Mouse (Mus musculus) heart, embryonic 11.5 days (tissue): ENCODE data around the gene Rae1. TPM values are rescaled to one million over a fixed set of nuclear protein-coding genes. Genes with fewer than 3 reads are reported as not detected.

Experiments
- ATAC-seq: fragments of 200-750 bp; cut with Nextera tagmentation; replicated peaks from 2 replicates; pipeline ENCODE4 v1.8.0; 2017; ENCODE audit warnings: moderate library complexity; ENCODE audit not compliant: insufficient number of reproducible peaks, low FRiP score, low TSS enrichment
- H3K27ac ChIP-seq: fragments of 300-500 bp; sonication (generic); 2 replicates; pipeline ENCODE4 v1.5.1; 2014; ENCODE audit warnings: mild to moderate bottlenecking, low read depth, low read length
- H3K27me3 ChIP-seq: fragments of 300-500 bp; sonication (generic); 2 replicates; pipeline ENCODE4 v1.6.1; 2014; ENCODE audit warnings: mild to moderate bottlenecking, low read length, mixed read lengths; ENCODE audit not compliant: control insufficient read depth, insufficient read depth
- H3K36me3 ChIP-seq: fragments of 300-500 bp; sonication (generic); 2 replicates; pipeline ENCODE4 v1.6.1; 2014; ENCODE audit warnings: mild to moderate bottlenecking, low read length, moderate library complexity, mixed read lengths; ENCODE audit not compliant: control insufficient read depth, insufficient read depth
- H3K4me1 ChIP-seq: fragments of 300-500 bp; sonication (generic); 2 replicates; pipeline ENCODE4 v1.6.1; 2014; ENCODE audit warnings: low read length; ENCODE audit not compliant: control insufficient read depth, insufficient read depth
- H3K4me2 ChIP-seq: fragments of 300-500 bp; sonication (generic); 2 replicates; pipeline ENCODE4 v1.6.1; 2014; ENCODE audit warnings: mild to moderate bottlenecking, moderate library complexity
- H3K4me3 ChIP-seq: fragments of 300-500 bp; sonication (generic); 2 replicates; pipeline ENCODE4 v1.5.1; 2014; ENCODE audit warnings: low read depth, low read length
- H3K9ac ChIP-seq: fragments of 300-500 bp; sonication (generic); 2 replicates; pipeline ENCODE4 v1.6.1; 2014; ENCODE audit warnings: mild to moderate bottlenecking, low read depth, low read length, moderate library complexity
- H3K9me3 ChIP-seq: fragments of 300-500 bp; sonication (generic); replicated peaks from 2 replicates; pipeline ENCODE4 v1.6.1; 2016; ENCODE audit warnings: low read length; ENCODE audit not compliant: control insufficient read depth
- WGBS: fragments of 180-500 bp; shearing (Covaris S2); extraction: QIAGEN DNeasy Blood & Tissue Kit; methylation state at CpG from one replicate; pipeline ENCODE4 v1.1.7; 2014; ENCODE audit not compliant: insufficient replicate concordance; 5-methylcytosine and 5-hydroxymethylcytosine counted together
- polyA plus RNA-seq: library from polyadenylated mRNA; unstranded; fragments of >200 nt; fragmentation: Nextera tagmentation; extraction: Ambion mirVana; gene quantifications from 2 replicates; pipeline ENCODE4 v1.2.1, GENCODE M21; 2014

Gene Rae1
- polyA plus RNA-seq, 1 experiment from 2014 or later = 114 TPM

GRCm38 (mm10) chr2:172978131-172978633 is 21.7 kb upstream of the Rae1 start:
- no peak overlapping the region for H3K27ac ChIP-seq
- H3K4me2 ChIP-seq = no peak overlapping the region
- no peak for ATAC-seq
- no peak overlapping the region for H3K4me3 ChIP-seq
- peaks cover 21% of the 10 kb centered on the region for H3K4me1 ChIP-seq
- H3K9ac ChIP-seq = no peak overlapping the region
- H3K36me3 ChIP-seq = no peaks in the 10 kb centered on the region
- 57% methylated on average over 4 of the region's 4 CpGs for WGBS
- no peaks in the 10 kb centered on the region for H3K27me3 ChIP-seq
- H3K9me3 ChIP-seq = no peaks in the 10 kb centered on the region

- no peak overlapping the region for H3K9ac ChIP-seq
- WGBS = 85% methylated on average over 42 of the region's 43 CpGs
- H3K4me2 ChIP-seq = no peak overlapping the region
- H3K36me3 ChIP-seq = no peaks in the 10 kb centered on the region
- peaks cover 23% of the 10 kb centered on the region for H3K4me1 ChIP-seq
- ATAC-seq = no peak
- H3K9me3 ChIP-seq = no peaks in the 10 kb centered on the region
- H3K27me3 ChIP-seq = no peaks in the 10 kb centered on the region
- no peak overlapping the region for H3K4me3 ChIP-seq
- H3K27ac ChIP-seq = no peak overlapping the region
These were observed 20.1 kb upstream of the Rae1 start for GRCm38 (mm10) chr2:172979666-172980345.

GRCm38 (mm10) chr2:172982776-172983561 is 16.9 kb upstream of the Rae1 start:
- Histone ChIP-seq H3K9me3 (no peaks in the 10 kb centered on the region), H3K9ac (no peak overlapping the region), H3K27me3 (no peaks in the 10 kb centered on the region), H3K4me3 (no peak overlapping the region), H3K27ac (no peak overlapping the region), H3K4me1 (peaks cover 8% of the 10 kb centered on the region), H3K36me3 (no peaks in the 10 kb centered on the region), H3K4me2 (no peak overlapping the region)
- 30% methylated on average over 9 of the region's 9 CpGs for whole genome bisulfite sequencing
- ATAC-seq = no peak

GRCm38 (mm10) chr2:172990161-172990560 is 9.8 kb upstream of the Rae1 start:
- H3K27ac ChIP-seq = no peak overlapping the region
- ATAC-seq = no peak
- no peaks in the 10 kb centered on the region for H3K9me3 ChIP-seq
- WGBS = 68% methylated on average over 6 of the region's 6 CpGs
- H3K36me3 ChIP-seq = no peaks in the 10 kb centered on the region
- H3K4me3 ChIP-seq = no peak overlapping the region
- no peaks in the 10 kb centered on the region for H3K27me3 ChIP-seq
- no peak overlapping the region for H3K4me2 ChIP-seq
- H3K9ac ChIP-seq = no peak overlapping the region
- no peaks in the 10 kb centered on the region for H3K4me1 ChIP-seq

- H3K27ac ChIP-seq = no peak overlapping the region
- WGBS = 14% methylated on average over 4 of the region's 4 CpGs
- no peaks in the 10 kb centered on the region for H3K9me3 ChIP-seq
- H3K4me2 ChIP-seq = no peak overlapping the region
- H3K27me3 ChIP-seq = no peaks in the 10 kb centered on the region
- H3K4me3 ChIP-seq = no peak overlapping the region
- no peak overlapping the region for H3K9ac ChIP-seq
- H3K4me1 ChIP-seq = peaks cover 4% of the 10 kb centered on the region
- no peak for ATAC-seq
- no peaks in the 10 kb centered on the region for H3K36me3 ChIP-seq
These were observed 3.7 kb upstream of the Rae1 start for GRCm38 (mm10) chr2:172996207-172996606.

GRCm38 (mm10) chr2:172997748-172998147 is 2.2 kb upstream of the Rae1 start:
- no peak overlapping the region for H3K27ac ChIP-seq
- H3K27me3 ChIP-seq = no peaks in the 10 kb centered on the region
- H3K9ac ChIP-seq = no peak overlapping the region
- no peak for ATAC-seq
- WGBS = 49% methylated on average over 11 of the region's 11 CpGs
- H3K4me2 ChIP-seq = no peak overlapping the region
- no peak overlapping the region for H3K4me3 ChIP-seq
- no peaks in the 10 kb centered on the region for H3K9me3 ChIP-seq
- H3K4me1 ChIP-seq = peaks cover 7% of the 10 kb centered on the region
- 0 out of 2 replicates have a peak, but pooled peaks cover 1% of the 10 kb centered on the region for H3K36me3 ChIP-seq

GRCm38 (mm10) chr2:172998478-172998877 is 1.4 kb upstream of the Rae1 start:
- peaks cover 7% of the 10 kb centered on the region for H3K4me1 ChIP-seq
- no peak overlapping the region for H3K9ac ChIP-seq
- no peak for ATAC-seq
- no peak overlapping the region for H3K4me3 ChIP-seq
- WGBS = 63% methylated on average over 7 of the region's 7 CpGs
- no peak overlapping the region for H3K4me2 ChIP-seq
- H3K36me3 ChIP-seq = peaks cover 6% of the 10 kb centered on the region; the same call in 1 of the 2 replicates
- no peak overlapping the region for H3K27ac ChIP-seq
- H3K27me3 ChIP-seq = no peaks in the 10 kb centered on the region
- no peaks in the 10 kb centered on the region for H3K9me3 ChIP-seq

- Histone ChIP-seq H3K4me1 (peaks cover 7% of the 10 kb centered on the region), H3K9me3 (no peaks in the 10 kb centered on the region), H3K36me3 (peaks cover 21% of the 10 kb centered on the region), H3K4me3 (peak overlapping the region; percentile 91), H3K4me2 (peak overlapping the region; percentile 70), H3K27me3 (no peaks in the 10 kb centered on the region), H3K9ac (peak overlapping the region; percentile 94), H3K27ac (peak overlapping the region; percentile 93)
- under 1% methylated on average over 40 of the region's 42 CpGs for WGBS
- peak; percentile 92 for ATAC-seq
These were observed 352 bp downstream of the Rae1 start for GRCm38 (mm10) chr2:173000285-173000652.
